Mouse (Mus musculus): ENCODE measurements around the gene Gm10197. TPM values are rescaled to one million over a fixed set of nuclear protein-coding genes. Genes with fewer than 3 reads are reported as not detected.
"Not testable (repeated sequence)": the region's sequence is repeated elsewhere in the genome, so short reads cannot be mapped to it uniquely, and the experiment has no call there.

Gene Gm10197
- polyA plus RNA-seq, 1 experiment = not detected

- peaks cover 20% of the 10 kb centered on the region for H3K4me1 ChIP-seq (ENCODE audit: control insufficient read depth)
- H3K27me3 ChIP-seq (ENCODE audit: control insufficient read depth) = no peaks in the 10 kb centered on the region; the same call in 1 of the 2 replicates
- TF ChIP-seq TAL1 (IDR thresholded peaks at IDR 0.05; ENCODE audit: low read length) = no peak
- no peak for TF ChIP-seq GATA1 (IDR thresholded peaks at IDR 0.05; ENCODE audit: low read length)
- no peak overlapping the region for H3K4me3 ChIP-seq (replicated peaks)
- H3K36me3 ChIP-seq (ENCODE audit: control insufficient read depth) = no peaks in the 10 kb centered on the region
- H3K9me3 ChIP-seq (ENCODE audit: control insufficient read depth, low read length) = no peaks in the 10 kb centered on the region
Observed at GRCm38 (mm10) chr19:53397451-53398233, 26.1 kb upstream of the Gm10197 start.

GRCm38 (mm10) chr19:53395805-53396204 is 24.2 kb upstream of the Gm10197 start:
- H3K36me3 ChIP-seq (ENCODE audit: control insufficient read depth); H3K27me3 ChIP-seq (ENCODE audit: control insufficient read depth); H3K4me3 ChIP-seq (replicated peaks); H3K9me3 ChIP-seq (ENCODE audit: control insufficient read depth, low read length): not testable (repeated sequence)
- H3K4me1 ChIP-seq (ENCODE audit: control insufficient read depth) = peaks cover 37% of the 10 kb centered on the region

GRCm38 (mm10) chr19:53394956-53395355 is 23.4 kb upstream of the Gm10197 start:
- peaks cover 38% of the 10 kb centered on the region for H3K4me1 ChIP-seq (ENCODE audit: control insufficient read depth)
- not testable (repeated sequence) for H3K27me3 ChIP-seq (ENCODE audit: control insufficient read depth); H3K36me3 ChIP-seq (ENCODE audit: control insufficient read depth); H3K4me3 ChIP-seq (replicated peaks); H3K9me3 ChIP-seq (ENCODE audit: control insufficient read depth, low read length)

- Histone ChIP-seq H3K27me3 (ENCODE audit: control insufficient read depth) (no peaks in the 10 kb centered on the region; the same call in 1 of the 2 replicates), H3K4me1 (ENCODE audit: control insufficient read depth) (peaks cover 38% of the 10 kb centered on the region), H3K9me3 (ENCODE audit: control insufficient read depth, low read length) (no peaks in the 10 kb centered on the region), H3K4me3 (replicated peaks) (no peak overlapping the region), H3K36me3 (ENCODE audit: control insufficient read depth) (no peaks in the 10 kb centered on the region)
- TF ChIP-seq GATA1 (IDR thresholded peaks at IDR 0.05; ENCODE audit: low read length) (no peak), TAL1 (IDR thresholded peaks at IDR 0.05; ENCODE audit: low read length) (no peak)
Observed at GRCm38 (mm10) chr19:53394552-53394951, 23.0 kb upstream of the Gm10197 start.

GRCm38 (mm10) chr19:53393646-53394045 is 22.1 kb upstream of the Gm10197 start:
- no peaks in the 10 kb centered on the region for H3K9me3 ChIP-seq (ENCODE audit: control insufficient read depth, low read length)
- peaks cover 45% of the 10 kb centered on the region for H3K4me1 ChIP-seq (ENCODE audit: control insufficient read depth)
- H3K27me3 ChIP-seq (ENCODE audit: control insufficient read depth) = no peaks in the 10 kb centered on the region
- no peak overlapping the region for H3K4me3 ChIP-seq (replicated peaks)
- peaks cover 6% of the 10 kb centered on the region for H3K36me3 ChIP-seq (ENCODE audit: control insufficient read depth)
- no peak for TF ChIP-seq TAL1 (IDR thresholded peaks at IDR 0.05; ENCODE audit: low read length)
- TF ChIP-seq GATA1 (IDR thresholded peaks at IDR 0.05; ENCODE audit: low read length) = no peak

GRCm38 (mm10) chr19:53392781-53393343 is 21.3 kb upstream of the Gm10197 start:
- H3K4me1 ChIP-seq (ENCODE audit: control insufficient read depth) = peaks cover 52% of the 10 kb centered on the region
- peaks cover 14% of the 10 kb centered on the region for H3K36me3 ChIP-seq (ENCODE audit: control insufficient read depth)
- TF ChIP-seq TAL1 (IDR thresholded peaks at IDR 0.05; ENCODE audit: low read length) (no peak), GATA1 (IDR thresholded peaks at IDR 0.05; ENCODE audit: low read length) (no peak)
- no peaks in the 10 kb centered on the region for H3K27me3 ChIP-seq (ENCODE audit: control insufficient read depth)
- H3K4me3 ChIP-seq (replicated peaks) = no peak overlapping the region
- H3K9me3 ChIP-seq (ENCODE audit: control insufficient read depth, low read length) = no peaks in the 10 kb centered on the region

- peak overlapping the region; percentile 100 for H3K4me3 ChIP-seq (replicated peaks)
- peaks cover 61% of the 10 kb centered on the region for H3K4me1 ChIP-seq (ENCODE audit: control insufficient read depth)
- TF ChIP-seq TAL1 (IDR thresholded peaks at IDR 0.05; ENCODE audit: low read length) (no peak), GATA1 (IDR thresholded peaks at IDR 0.05; ENCODE audit: low read length) (no peak)
Observed at GRCm38 (mm10) chr19:53391787-53392186, 20.2 kb upstream of the Gm10197 start.

GRCm38 (mm10) chr19:53391386-53391785 is 19.8 kb upstream of the Gm10197 start:
- H3K36me3 ChIP-seq (ENCODE audit: control insufficient read depth) = peaks cover 29% of the 10 kb centered on the region
- peaks cover 62% of the 10 kb centered on the region for H3K4me1 ChIP-seq (ENCODE audit: control insufficient read depth)
- no peaks in the 10 kb centered on the region for H3K27me3 ChIP-seq (ENCODE audit: control insufficient read depth)
- no peak for TF ChIP-seq GATA1 (IDR thresholded peaks at IDR 0.05; ENCODE audit: low read length)
- TF ChIP-seq TAL1 (IDR thresholded peaks at IDR 0.05; ENCODE audit: low read length) = no peak
- no peaks in the 10 kb centered on the region for H3K9me3 ChIP-seq (ENCODE audit: control insufficient read depth, low read length)
- peak overlapping the region; percentile 100 for H3K4me3 ChIP-seq (replicated peaks)

More at GRCm38 (mm10) chr19:53391787-53392186, 20.2 kb upstream of the Gm10197 start:
- Histone ChIP-seq H3K9me3 (ENCODE audit: control insufficient read depth, low read length) (no peaks in the 10 kb centered on the region), H3K27me3 (ENCODE audit: control insufficient read depth) (no peaks in the 10 kb centered on the region), H3K36me3 (ENCODE audit: control insufficient read depth) (peaks cover 25% of the 10 kb centered on the region)

- TF ChIP-seq TAL1 (IDR thresholded peaks at IDR 0.05; ENCODE audit: low read length) (no peak), GATA1 (IDR thresholded peaks at IDR 0.05; ENCODE audit: low read length) (peak; percentile 42; the same call in 1 of the 2 replicates)
- peaks cover 63% of the 10 kb centered on the region for H3K4me1 ChIP-seq (ENCODE audit: control insufficient read depth)
- H3K36me3 ChIP-seq (ENCODE audit: control insufficient read depth) = peaks cover 37% of the 10 kb centered on the region
- H3K4me3 ChIP-seq (replicated peaks) = peak within 1 kb of the TSS; percentile 100
- no peaks in the 10 kb centered on the region for H3K9me3 ChIP-seq (ENCODE audit: control insufficient read depth, low read length)
- H3K27me3 ChIP-seq (ENCODE audit: control insufficient read depth) = no peaks in the 10 kb centered on the region
Observed at GRCm38 (mm10) chr19:53390495-53391007, 19.0 kb upstream of the Gm10197 start, which contains the start of gene Smndc1. TSS of gene Smndc1 (minus strand) at chr19:53390578.

All from erythroblast, embryonic 14.5 days (primary cell).